ENCODE assay signal across 8 mouse cellular contexts in genomic region chr12:80724853-80725559, GRCm38 (mm10). TPM values are rescaled to one million over a fixed set of nuclear protein-coding genes. Genes with fewer than 3 reads are reported as not detected.
A peak's percentile ranks its signal among the peaks of the same experiment; 100 is the strongest.
DNase-seq lines count a peak whose midpoint lies in the region; ATAC-seq and TF ChIP-seq lines count a peak whose summit lies in the region.

No protein-coding gene starts in this region.

- TF ChIP-seq CTCF in left cerebral cortex, adult 2 months (IDR thresholded peaks at IDR 0.05) = peak; percentile 97

- WGBS in forebrain, embryonic 10.5 days = 36% methylated on average over 10 of the region's 10 CpGs
- 24% methylated on average over 10 of the region's 10 CpGs for WGBS in forebrain, embryonic 13.5 days
- WGBS in forebrain, embryonic 16.5 days = 22% methylated on average over 10 of the region's 10 CpGs
- 27% methylated on average over 10 of the region's 10 CpGs for WGBS in intestine, embryonic 14.5 days

- no peak overlapping the region for H3K9ac ChIP-seq in forebrain, embryonic 13.5 days
- no peak overlapping the region for H3K9ac ChIP-seq in forebrain, embryonic 16.5 days (replicated peaks; ENCODE audit: low read depth, low read length)
- no peak overlapping the region for H3K9ac ChIP-seq in intestine, embryonic 14.5 days (ENCODE audit: low read length)

- H3K36me3 ChIP-seq in forebrain, embryonic 10.5 days (replicated peaks) = no peaks in the 10 kb centered on the region
- no peaks in the 10 kb centered on the region for H3K36me3 ChIP-seq in forebrain, embryonic 13.5 days (ENCODE audit: poor library complexity, severe bottlenecking)
- H3K36me3 ChIP-seq in forebrain, embryonic 16.5 days (ENCODE audit: control insufficient read depth, insufficient read depth) = no peaks in the 10 kb centered on the region
- no peaks in the 10 kb centered on the region for H3K36me3 ChIP-seq in intestine, embryonic 14.5 days (ENCODE audit: control insufficient read depth, insufficient read depth, low read length)

- no peak overlapping the region for H3K4me3 ChIP-seq in forebrain, embryonic 10.5 days
- no peak overlapping the region for H3K4me3 ChIP-seq in forebrain, embryonic 13.5 days
- H3K4me3 ChIP-seq in forebrain, embryonic 16.5 days (replicated peaks; ENCODE audit: low read length) = no peak overlapping the region
- H3K4me3 ChIP-seq in intestine, embryonic 14.5 days (ENCODE audit: low read depth, low read length) = no peak overlapping the region
- H3K4me3 ChIP-seq in left cerebral cortex, adult 2 months = no peak overlapping the region

- no peaks in the 10 kb centered on the region for H3K9me3 ChIP-seq in forebrain, embryonic 10.5 days
- H3K9me3 ChIP-seq in forebrain, embryonic 13.5 days (replicated peaks) = no peaks in the 10 kb centered on the region
- H3K9me3 ChIP-seq in forebrain, embryonic 16.5 days (ENCODE audit: control insufficient read depth, low read length) = no peaks in the 10 kb centered on the region
- no peaks in the 10 kb centered on the region for H3K9me3 ChIP-seq in intestine, embryonic 14.5 days (ENCODE audit: control insufficient read depth, low read length)

- no peak for ATAC-seq in forebrain, embryonic 13.5 days
- ATAC-seq in forebrain, embryonic 16.5 days = peak; percentile 50; the same call in 1 of the 2 replicates
- ATAC-seq in intestine, embryonic 14.5 days (replicated peaks; ENCODE audit: low FRiP score, low TSS enrichment, low read depth) = peak; percentile 38
- ATAC-seq in megakaryocyte progenitor cell, adult 5-6 weeks (replicated peaks; ENCODE audit: poor library complexity) = peak; percentile 94

- H3K4me1 ChIP-seq in forebrain, embryonic 10.5 days = peaks cover 14% of the 10 kb centered on the region
- H3K4me1 ChIP-seq in forebrain, embryonic 13.5 days = no peaks in the 10 kb centered on the region
- H3K4me1 ChIP-seq in forebrain, embryonic 16.5 days (replicated peaks; ENCODE audit: control insufficient read depth, insufficient read depth, low read length) = 0 out of 2 replicates have a peak, but pooled peaks cover 3% of the 10 kb centered on the region
- H3K4me1 ChIP-seq in intestine, embryonic 14.5 days (replicated peaks; ENCODE audit: control insufficient read depth, insufficient read depth, low read length) = no peaks in the 10 kb centered on the region

- no peak overlapping the region for H3K4me2 ChIP-seq in forebrain, embryonic 13.5 days
- H3K4me2 ChIP-seq in forebrain, embryonic 16.5 days (ENCODE audit: low read length) = no peak overlapping the region
- H3K4me2 ChIP-seq in intestine, embryonic 14.5 days (ENCODE audit: low read length) = peak overlapping the region; percentile 37

- intact Hi-C loops in left cerebral cortex, adult 2 months (cut with DNase I) = loop anchor here (1.0 to 2.0 kb wide), 2 partner anchors 44 to 570 kb away; no protein-coding TSS in a partner anchor

- DNase-seq in forebrain, embryonic 10.5 days (ENCODE audit: extremely low spot score, low spot score) = peak; percentile 81
- DNase-seq in c-Kit-positive CD71-positive TER-119-negative erythroid progenitor cells, embryonic 14.5 days (ENCODE audit: low read depth) = peak; percentile 65
- peak; percentile 96 for DNase-seq in intestine, embryonic 14.5 days (ENCODE audit: low spot score)
- peak; percentile 79 to 86 for DNase-seq in left cerebral cortex, adult 2 months (ENCODE audit: extremely low spot score in 1 of 2, low spot score in 2 of 2)
- peak; percentile 52 to 61 for DNase-seq in spleen, postnatal 36 days (ENCODE audit: low spot score in 2 of 2)

- no peak overlapping the region for H3K27ac ChIP-seq in forebrain, embryonic 10.5 days
- H3K27ac ChIP-seq in forebrain, embryonic 13.5 days = no peak overlapping the region
- no peak overlapping the region for H3K27ac ChIP-seq in forebrain, embryonic 16.5 days (ENCODE audit: low read length)
- no peak overlapping the region for H3K27ac ChIP-seq in intestine, embryonic 14.5 days (ENCODE audit: low read depth)
- no peak overlapping the region for H3K27ac ChIP-seq in left cerebral cortex, adult 2 months

- peaks cover 15% of the 10 kb centered on the region; the same call in 1 of the 2 replicates for H3K27me3 ChIP-seq in forebrain, embryonic 10.5 days (ENCODE audit: poor library complexity, severe bottlenecking)
- 0 out of 2 replicates have a peak, but pooled peaks cover 3% of the 10 kb centered on the region for H3K27me3 ChIP-seq in forebrain, embryonic 13.5 days
- 0 out of 2 replicates have a peak, but pooled peaks cover 2% of the 10 kb centered on the region for H3K27me3 ChIP-seq in forebrain, embryonic 16.5 days (replicated peaks; ENCODE audit: control insufficient read depth, insufficient read depth, low read length)
- no peaks in the 10 kb centered on the region for H3K27me3 ChIP-seq in intestine, embryonic 14.5 days (replicated peaks; ENCODE audit: control insufficient read depth, insufficient read depth, low read length)

RNA-seq across cellular contexts. Expression of gene Plekhd1, which starts 32.6 kb away (rescaled TPM):
- 0.27 and 0.55 TPM in 2 replicates for polyA plus RNA-seq in forebrain, embryonic 10.5 days (2016; fragmentation: Nextera tagmentation; extraction: Ambion mirVana)
- 0.43 and 0.74 TPM in 2 replicates for polyA plus RNA-seq in forebrain, embryonic 13.5 days (2015; fragmentation: Nextera tagmentation; extraction: Ambion mirVana)
- polyA plus RNA-seq in forebrain, embryonic 16.5 days (2015; fragmentation: Nextera tagmentation; extraction: Ambion mirVana) = 0.63 and 1.5 TPM in 2 replicates
- 11.8 and 12.1 TPM in 2 replicates for polyA plus RNA-seq in intestine, embryonic 14.5 days (2014; fragmentation: Nextera tagmentation; extraction: Ambion mirVana)
- total RNA-seq in left cerebral cortex, adult 2 months (2021) = 1 to 10 TPM; 2.2 to 2.8 TPM
- not detected in 2 replicates for total RNA-seq in megakaryocyte progenitor cell, adult 5-6 weeks (2015)
- not detected in 2 replicates for total RNA-seq in megakaryocyte progenitor cell, adult 5-6 weeks (2017)

RNA-seq across cellular contexts. Expression of gene Ccdc177, which starts 35.5 kb away (rescaled TPM):
- polyA plus RNA-seq in forebrain, embryonic 10.5 days (2016; fragmentation: Nextera tagmentation; extraction: Ambion mirVana) = 1.6 and 1.7 TPM in 2 replicates
- polyA plus RNA-seq in forebrain, embryonic 13.5 days (2015; fragmentation: Nextera tagmentation; extraction: Ambion mirVana) = 4.6 and 4.7 TPM in 2 replicates
- 4.3 and 4.5 TPM in 2 replicates for polyA plus RNA-seq in forebrain, embryonic 16.5 days (2015; fragmentation: Nextera tagmentation; extraction: Ambion mirVana)
- polyA plus RNA-seq in intestine, embryonic 14.5 days (2014; fragmentation: Nextera tagmentation; extraction: Ambion mirVana) = 0.11 and 0.12 TPM in 2 replicates
- total RNA-seq in left cerebral cortex, adult 2 months (2021) = 10 to 100 TPM; 11.6 to 15.3 TPM
- total RNA-seq in megakaryocyte progenitor cell, adult 5-6 weeks (2015) = not detected in 2 replicates
- 0.12 TPM in 1 of 2 replicates, not detected in the other for total RNA-seq in megakaryocyte progenitor cell, adult 5-6 weeks (2017)
